Mouse (Mus musculus) liver, embryonic 15.5 days (tissue): ENCODE data around the gene Wfdc9. TPM values are rescaled to one million over a fixed set of nuclear protein-coding genes. Genes with fewer than 3 reads are reported as not detected.

ENCODE experiments used
- ATAC-seq: fragments of 200-750 bp; cut with Nextera tagmentation; 2 replicates; pipeline ENCODE4 v1.8.0; 2017; ENCODE audit warnings: moderate number of reproducible peaks, mild to moderate bottlenecking, moderate library complexity; ENCODE audit not compliant: insufficient read depth
- H3K27ac ChIP-seq: fragments of 300-500 bp; sonication (generic); replicated peaks from 2 replicates; pipeline ENCODE4 v1.5.1; 2015; ENCODE audit warnings: mild to moderate bottlenecking, inconsistent platforms
- H3K27me3 ChIP-seq: fragments of 300-500 bp; sonication (generic); 2 replicates; pipeline ENCODE4 v1.6.1; 2015; ENCODE audit warnings: mild to moderate bottlenecking, inconsistent platforms
- H3K36me3 ChIP-seq: fragments of 300-500 bp; sonication (generic); replicated peaks from 2 replicates; pipeline ENCODE4 v1.6.1; 2015; ENCODE audit warnings: moderate library complexity, mild to moderate bottlenecking, inconsistent platforms
- H3K4me1 ChIP-seq: fragments of 300-500 bp; sonication (generic); replicated peaks from 2 replicates; pipeline ENCODE4 v1.6.1; 2015; ENCODE audit warnings: inconsistent platforms
- H3K4me2 ChIP-seq: fragments of 300-500 bp; sonication (generic); 2 replicates; pipeline ENCODE4 v1.6.1; 2015; ENCODE audit warnings: moderate library complexity, mild to moderate bottlenecking, inconsistent platforms
- H3K4me3 ChIP-seq: fragments of 300-500 bp; sonication (generic); replicated peaks from 2 replicates; pipeline ENCODE4 v1.5.1; 2015; ENCODE audit warnings: mild to moderate bottlenecking, inconsistent platforms
- H3K9ac ChIP-seq: fragments of 300-500 bp; sonication (generic); 2 replicates; pipeline ENCODE4 v1.6.1; 2015; ENCODE audit warnings: moderate library complexity, mild to moderate bottlenecking, inconsistent platforms
- H3K9me3 ChIP-seq: fragments of 300-500 bp; sonication (generic); replicated peaks from 2 replicates; pipeline ENCODE4 v1.6.1; 2016; ENCODE audit warnings: inconsistent platforms
- WGBS: fragments of 180-500 bp; shearing (Covaris S2); methylation state at CpG from one replicate; pipeline ENCODE4 v1.1.7; 2015; ENCODE audit warnings: mixed read lengths; ENCODE audit not compliant: insufficient replicate concordance; 5-methylcytosine and 5-hydroxymethylcytosine counted together
- polyA plus RNA-seq: library from polyadenylated mRNA; unstranded; fragments of >200 nt; fragmentation: Nextera tagmentation; extraction: Ambion mirVana; gene quantifications from 2 replicates; pipeline ENCODE4 v1.2.1, GENCODE M21; 2015

Wfdc9 gene
- polyA plus RNA-seq, 1 experiment from 2014 or later, result not detected

DNA sequence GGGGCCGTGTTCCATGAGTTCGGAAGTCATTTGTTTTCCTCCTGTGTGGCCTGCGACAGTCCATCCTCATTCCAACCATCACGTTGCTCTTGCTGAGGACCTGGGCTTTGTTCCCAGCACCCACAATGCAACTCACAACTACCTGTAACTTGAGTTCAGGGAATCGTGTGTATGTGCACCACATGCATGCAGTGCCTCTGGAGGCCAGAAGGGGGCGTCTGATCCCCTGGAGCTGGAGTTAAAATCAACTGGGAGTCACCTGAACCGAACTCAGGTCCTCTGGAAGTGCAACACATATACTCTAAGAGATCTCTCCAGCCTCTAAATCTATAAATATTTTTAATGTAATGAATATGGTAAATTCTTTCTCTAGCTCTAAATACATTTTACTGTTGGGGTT, 19.7 kb upstream of the Wfdc9 start:
- 67% methylated on average over 7 of the region's 7 CpGs for WGBS
- Histone ChIP-seq H3K27me3 (no peaks in the 10 kb centered on the region), H3K27ac (no peak overlapping the region)

DNA sequence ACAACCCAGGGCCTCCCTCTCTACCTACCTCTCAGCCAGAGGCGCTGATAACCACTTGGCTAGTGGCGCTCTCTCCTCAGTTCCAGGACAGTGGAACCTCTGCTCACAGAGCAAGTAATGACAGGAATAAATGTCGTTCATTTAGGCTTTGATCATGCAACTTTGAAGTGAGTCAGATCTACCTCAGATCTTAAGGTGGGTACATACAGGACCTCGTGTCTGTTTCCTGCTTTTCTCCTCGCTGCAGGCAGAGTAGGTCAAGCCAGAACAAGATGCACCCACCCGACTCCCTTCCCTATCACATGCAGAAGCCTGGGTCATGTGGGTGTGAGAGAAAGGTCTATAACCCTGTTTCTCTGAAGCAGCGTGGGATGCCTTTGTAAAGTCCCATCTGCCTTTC, 17.6 kb upstream of the Wfdc9 start, which contains the start of gene Wfdc11:
TSS of gene Wfdc11 (minus strand) at position 101 of the 400 bp plus-strand sequence.
- H3K36me3 ChIP-seq, result no peaks in the 10 kb centered on the region
- H3K4me2 ChIP-seq, result no peak within 1 kb of the TSS
- ATAC-seq, result no peak
- H3K27ac ChIP-seq, result no peak within 1 kb of the TSS
- WGBS, result 57% methylated on average over 7 of the region's 7 CpGs
- H3K9ac ChIP-seq, result no peak within 1 kb of the TSS
- H3K9me3 ChIP-seq, result no peaks in the 10 kb centered on the region
- peaks cover 5% of the 10 kb centered on the region; the same call in 1 of the 2 replicates for H3K4me1 ChIP-seq
- no peaks in the 10 kb centered on the region for H3K27me3 ChIP-seq
- H3K4me3 ChIP-seq, result no peak within 1 kb of the TSS

More for the DNA sequence above, 19.7 kb upstream of the Wfdc9 start:
- peaks cover 9% of the 10 kb centered on the region for H3K4me1 ChIP-seq
- no peak for ATAC-seq
- no peaks in the 10 kb centered on the region for H3K36me3 ChIP-seq
- no peak overlapping the region for H3K4me2 ChIP-seq
- no peak overlapping the region for H3K4me3 ChIP-seq
- no peak overlapping the region for H3K9ac ChIP-seq
- H3K9me3 ChIP-seq, result no peaks in the 10 kb centered on the region

DNA sequence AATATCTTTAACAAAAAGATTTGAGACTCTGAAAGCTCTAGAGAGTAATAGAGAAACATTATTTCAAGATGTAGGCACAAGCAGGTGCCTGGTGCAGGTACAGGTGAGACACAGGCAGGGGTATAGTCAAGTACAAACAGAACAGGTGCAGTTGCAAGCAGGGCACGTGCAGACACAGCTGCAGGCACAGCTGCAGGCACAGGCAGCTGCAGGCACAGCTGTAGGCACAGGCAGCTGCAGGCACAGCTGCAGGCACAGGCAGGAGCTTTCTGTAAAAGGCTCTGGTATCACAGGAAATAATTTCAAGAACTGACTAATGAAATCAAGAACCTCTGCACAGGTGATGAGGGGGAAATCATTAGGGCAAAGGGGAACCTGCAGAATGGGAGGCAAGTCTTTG, 14.6 kb upstream of the Wfdc9 start:
- H3K4me1 ChIP-seq, result no peaks in the 10 kb centered on the region
- H3K4me2 ChIP-seq, result no peak overlapping the region
- ATAC-seq, result no peak
- H3K9ac ChIP-seq, result no peak overlapping the region
- H3K9me3 ChIP-seq, result no peaks in the 10 kb centered on the region
- H3K4me3 ChIP-seq, result no peak overlapping the region
- 18% methylated on average over 1 of the region's 1 CpGs for WGBS
- H3K27ac ChIP-seq, result no peak overlapping the region
- no peaks in the 10 kb centered on the region for H3K27me3 ChIP-seq
- no peaks in the 10 kb centered on the region for H3K36me3 ChIP-seq

DNA sequence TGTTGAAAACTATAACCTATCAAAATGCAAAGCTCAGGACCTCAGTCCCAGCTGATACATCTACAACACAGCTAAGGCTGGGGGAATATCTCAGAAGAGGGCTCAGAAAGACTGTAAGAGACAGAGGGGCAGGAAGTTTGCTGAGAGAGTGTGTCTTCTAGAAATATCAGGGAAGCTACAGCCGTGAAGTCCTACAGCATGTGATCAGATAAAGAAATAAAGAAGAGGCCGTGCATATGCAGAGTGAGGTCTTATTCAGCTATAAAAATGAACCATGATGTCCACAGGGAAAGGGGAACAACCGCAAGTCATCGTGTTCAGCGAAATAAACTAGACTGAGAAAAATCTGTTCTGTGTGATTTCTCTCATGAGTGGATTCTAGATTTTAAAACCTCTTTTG, 13.9 kb upstream of the Wfdc9 start:
- Histone ChIP-seq H3K27ac (no peak overlapping the region), H3K36me3 (no peaks in the 10 kb centered on the region), H3K4me2 (no peak overlapping the region), H3K4me3 (no peak overlapping the region), H3K4me1 (no peaks in the 10 kb centered on the region), H3K9ac (no peak overlapping the region), H3K27me3 (no peaks in the 10 kb centered on the region), H3K9me3 (no peaks in the 10 kb centered on the region)
- WGBS, result 55% methylated on average over 5 of the region's 5 CpGs
- no peak for ATAC-seq

DNA sequence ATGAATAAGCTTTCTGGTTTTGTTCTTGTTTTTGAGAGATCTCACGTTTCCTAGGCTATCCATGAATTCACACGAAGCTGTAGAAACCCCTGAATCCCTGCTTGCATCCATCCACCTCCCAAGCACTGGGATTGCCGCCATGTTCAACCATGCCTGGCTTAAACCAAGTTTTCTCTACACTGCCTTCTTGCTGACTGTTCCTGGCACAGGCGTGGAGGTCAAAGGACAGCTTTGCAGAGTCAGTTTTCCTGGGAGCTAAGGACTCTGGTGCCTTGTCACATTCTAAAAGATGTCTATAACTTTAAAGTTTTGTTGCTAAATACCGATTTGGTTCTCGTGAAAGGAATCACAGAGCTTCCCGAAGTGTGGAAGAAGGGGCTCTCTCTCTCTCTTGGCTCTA, 8.5 kb upstream of the Wfdc9 start:
- Histone ChIP-seq H3K4me2 (no peak overlapping the region), H3K27ac (no peak overlapping the region), H3K9ac (no peak overlapping the region), H3K27me3 (no peaks in the 10 kb centered on the region), H3K9me3 (no peaks in the 10 kb centered on the region), H3K4me1 (no peaks in the 10 kb centered on the region), H3K36me3 (no peaks in the 10 kb centered on the region), H3K4me3 (no peak overlapping the region)
- WGBS, result 66% methylated on average over 7 of the region's 7 CpGs
- no peak for ATAC-seq

DNA sequence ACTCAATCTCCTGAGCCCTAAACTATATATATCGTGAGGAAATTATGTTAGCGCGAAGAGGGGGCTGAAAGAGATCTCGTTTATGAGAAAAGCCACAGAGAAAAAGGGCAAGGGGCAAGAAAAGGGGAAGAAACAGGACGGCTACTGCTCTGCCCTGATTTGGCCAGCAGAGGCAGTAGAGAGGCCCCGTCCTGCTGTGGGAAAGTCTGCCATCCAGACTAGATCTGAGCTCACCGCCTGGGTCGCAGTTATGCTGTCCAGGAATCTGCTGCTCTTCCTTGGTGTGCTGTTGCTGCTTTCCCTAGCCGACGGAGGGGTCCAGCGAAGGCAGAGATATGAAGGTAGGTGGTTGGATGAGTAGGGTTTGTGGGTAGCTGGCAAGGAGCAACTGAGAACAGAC, 525 bp downstream of the Wfdc9 start, which contains the start of gene Wfdc10:
TSS of gene Wfdc10 (plus strand) at position 189 of the 400 bp plus-strand sequence.
- no peaks in the 10 kb centered on the region for H3K9me3 ChIP-seq

DNA sequence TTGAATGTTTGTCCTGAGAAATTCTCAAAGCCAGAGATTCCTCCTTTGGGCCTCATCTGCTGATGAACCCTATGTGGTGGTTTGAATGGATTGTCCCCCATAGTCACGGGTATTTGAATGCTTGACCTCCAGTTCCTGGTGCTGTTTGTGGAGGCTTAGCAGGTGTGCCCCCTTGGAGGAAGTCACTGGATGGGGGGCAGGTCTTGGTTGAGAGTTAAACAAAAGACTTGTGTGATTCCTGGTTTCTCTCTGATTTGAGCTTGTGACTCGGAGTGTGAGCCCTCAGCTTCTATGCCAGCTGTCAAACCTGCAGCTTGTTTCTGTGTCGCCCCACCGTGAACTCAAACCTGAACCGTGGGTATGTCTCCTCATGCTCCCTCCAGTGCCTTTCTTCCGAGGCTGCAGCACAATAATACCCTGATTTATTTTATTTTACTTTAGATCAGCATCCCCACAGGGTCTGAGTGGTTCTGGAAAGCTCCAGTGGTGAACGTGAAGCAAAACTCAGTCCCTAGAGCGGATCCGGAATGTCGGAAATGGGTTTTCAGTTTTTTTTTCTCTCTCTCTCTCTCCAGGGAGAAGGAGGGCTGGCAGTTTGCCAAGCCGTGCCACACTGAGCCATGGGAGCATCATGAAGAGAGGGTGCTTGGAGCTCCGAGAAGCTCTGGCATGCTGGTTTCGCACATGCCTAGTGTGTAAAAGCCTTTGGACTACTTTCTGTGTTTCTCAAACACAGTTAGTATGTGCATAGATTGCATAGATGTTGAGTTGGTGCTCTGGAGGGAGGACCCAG, 14.3 kb downstream of the Wfdc9 start:
- Histone ChIP-seq H3K4me3 (no peak overlapping the region), H3K4me1 (no peaks in the 10 kb centered on the region), H3K9me3 (no peaks in the 10 kb centered on the region), H3K27me3 (no peaks in the 10 kb centered on the region), H3K27ac (no peak overlapping the region), H3K36me3 (no peaks in the 10 kb centered on the region), H3K9ac (no peak overlapping the region), H3K4me2 (no peak overlapping the region)
- no peak for ATAC-seq
- WGBS, result 70% methylated on average over 13 of the region's 13 CpGs

More for the DNA sequence above, 525 bp downstream of the Wfdc9 start, which contains the start of gene Wfdc10:
- Histone ChIP-seq H3K4me2 (no peak within 1 kb of the TSS), H3K36me3 (no peaks in the 10 kb centered on the region), H3K4me1 (no peaks in the 10 kb centered on the region), H3K27me3 (no peaks in the 10 kb centered on the region), H3K9ac (no peak within 1 kb of the TSS), H3K27ac (no peak within 1 kb of the TSS), H3K4me3 (no peak within 1 kb of the TSS)
- ATAC-seq, result no peak
- WGBS, result 13% methylated on average over 11 of the region's 11 CpGs

DNA sequence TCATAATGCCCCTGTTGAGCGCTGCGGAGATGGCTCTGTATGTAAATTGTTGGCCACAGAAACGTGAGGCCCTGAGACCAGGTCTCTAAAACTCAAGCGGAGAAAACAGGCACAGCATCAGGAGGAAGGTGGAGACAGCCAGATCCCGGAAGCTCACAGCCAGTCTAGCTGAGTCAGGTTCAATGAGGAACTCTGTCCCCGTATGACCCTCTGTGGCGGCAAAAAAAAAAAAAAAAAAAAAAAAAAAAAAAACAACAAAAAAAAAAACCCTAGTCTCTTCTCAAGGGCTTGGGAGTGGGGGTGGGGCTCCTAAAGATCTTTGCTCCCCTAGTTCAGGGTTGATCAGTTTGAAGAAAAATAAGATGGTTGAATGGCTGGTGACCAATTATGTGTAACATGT, 15.3 kb downstream of the Wfdc9 start:
- H3K9me3 ChIP-seq, result no peaks in the 10 kb centered on the region
- H3K36me3 ChIP-seq, result no peaks in the 10 kb centered on the region
- H3K4me2 ChIP-seq, result no peak overlapping the region
- no peaks in the 10 kb centered on the region for H3K4me1 ChIP-seq
- no peak for ATAC-seq
- H3K27me3 ChIP-seq, result no peaks in the 10 kb centered on the region
- 28% methylated on average over 7 of the region's 7 CpGs for WGBS
- H3K27ac ChIP-seq, result no peak overlapping the region
- no peak overlapping the region for H3K4me3 ChIP-seq
- H3K9ac ChIP-seq, result no peak overlapping the region

DNA sequence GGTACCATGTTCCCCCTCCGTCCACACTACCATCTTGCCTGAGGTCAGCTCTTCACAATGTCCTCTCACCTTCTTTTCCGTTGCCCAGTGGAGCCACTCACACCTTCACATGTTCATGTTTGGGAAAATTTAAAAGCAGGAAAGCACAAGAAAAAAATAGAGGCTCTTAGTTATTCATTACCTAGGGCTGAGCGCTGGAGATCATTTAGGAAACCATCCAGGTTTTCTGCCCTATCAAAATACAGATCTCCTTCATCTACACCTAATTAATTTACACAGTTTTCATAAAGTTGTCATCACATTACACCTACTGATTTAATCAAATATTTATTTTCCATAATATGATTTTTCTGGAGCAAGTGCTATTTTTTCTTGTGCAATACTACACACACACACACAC, 17.7 kb downstream of the Wfdc9 start, which contains the start of gene Wfdc16:
TSS of gene Wfdc16 (minus strand) at position 101 of the 400 bp plus-strand sequence.
- 66% methylated on average over 3 of the region's 3 CpGs for WGBS
- H3K9me3 ChIP-seq, result no peaks in the 10 kb centered on the region
- no peak within 1 kb of the TSS for H3K4me2 ChIP-seq
- no peak within 1 kb of the TSS for H3K27ac ChIP-seq
- no peaks in the 10 kb centered on the region for H3K4me1 ChIP-seq
- no peaks in the 10 kb centered on the region for H3K36me3 ChIP-seq
- H3K4me3 ChIP-seq, result no peak within 1 kb of the TSS
- ATAC-seq, result no peak
- no peaks in the 10 kb centered on the region for H3K27me3 ChIP-seq
- no peak within 1 kb of the TSS for H3K9ac ChIP-seq

DNA sequence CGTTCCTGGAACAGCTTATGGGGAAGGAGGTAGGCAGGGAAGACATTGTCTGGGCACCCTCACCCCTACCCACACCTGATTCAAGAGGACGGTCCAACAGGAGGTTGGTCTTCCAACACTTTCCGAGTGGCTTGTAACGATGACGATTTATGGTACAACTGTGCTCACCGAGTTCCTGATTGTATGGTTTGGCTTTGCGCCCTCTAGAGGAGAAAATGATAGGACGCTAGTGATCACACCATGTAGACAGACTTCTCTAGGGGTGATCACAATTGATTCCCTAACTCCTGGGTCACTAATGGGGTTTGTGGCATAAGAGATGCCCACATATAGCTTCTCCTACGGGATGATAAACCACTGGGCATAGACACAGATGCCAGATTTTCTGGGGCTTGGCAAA, 21.1 kb downstream of the Wfdc9 start:
- WGBS, result 70% methylated on average over 9 of the region's 9 CpGs
- no peak for ATAC-seq

DNA sequence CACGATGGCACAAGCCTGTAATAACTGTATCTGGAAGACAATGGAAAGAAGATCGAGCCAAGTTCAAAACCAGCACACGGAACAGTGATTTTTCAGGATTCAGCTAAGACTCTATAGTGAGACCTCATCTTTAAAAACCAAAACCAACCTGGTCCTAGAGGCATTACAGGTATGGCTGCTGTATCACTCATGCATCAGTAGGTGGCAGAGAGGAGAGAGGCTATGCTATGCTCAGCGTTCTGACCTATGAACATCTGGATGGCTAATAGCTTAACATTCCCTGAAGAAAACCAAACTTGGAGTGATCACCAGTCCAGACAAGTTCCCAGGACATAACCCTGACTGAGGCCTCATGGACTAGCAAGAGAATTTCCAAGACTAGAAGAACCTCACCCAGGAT, 34.6 kb downstream of the Wfdc9 start:
- ATAC-seq, result no peak
- no peak overlapping the region for H3K9ac ChIP-seq

More for the DNA sequence above, 21.1 kb downstream of the Wfdc9 start:
- Histone ChIP-seq H3K4me3 (no peak overlapping the region), H3K4me2 (no peak overlapping the region), H3K4me1 (no peaks in the 10 kb centered on the region), H3K9ac (no peak overlapping the region), H3K9me3 (no peaks in the 10 kb centered on the region), H3K27me3 (no peaks in the 10 kb centered on the region), H3K36me3 (no peaks in the 10 kb centered on the region), H3K27ac (no peak overlapping the region)

More for the DNA sequence above, 34.6 kb downstream of the Wfdc9 start:
- Histone ChIP-seq H3K4me2 (no peak overlapping the region), H3K36me3 (no peaks in the 10 kb centered on the region), H3K27ac (no peak overlapping the region), H3K9me3 (no peaks in the 10 kb centered on the region), H3K27me3 (no peaks in the 10 kb centered on the region), H3K4me1 (no peaks in the 10 kb centered on the region), H3K4me3 (no peak overlapping the region)
- WGBS, result 57% methylated on average over 4 of the region's 4 CpGs
